Mouse (Mus musculus) hindbrain, embryonic 13.5 days (tissue): ENCODE measurements around the gene Zbtb3. TPM values are rescaled to one million over a fixed set of nuclear protein-coding genes. Genes with fewer than 3 reads are reported as not detected.

Source experiments
- ATAC-seq: fragments of 200-750 bp; cut with Nextera tagmentation; 2 replicates; pipeline ENCODE4 v1.8.0; 2017; ENCODE audit warnings: moderate TSS enrichment; ENCODE audit not compliant: low FRiP score
- H3K27ac ChIP-seq: fragments of 300-500 bp; sonication (generic); 2 replicates; pipeline ENCODE4 v1.5.1; 2015; ENCODE audit warnings: inconsistent platforms, mild to moderate bottlenecking, moderate library complexity
- H3K27me3 ChIP-seq: fragments of 300-500 bp; sonication (generic); 2 replicates; pipeline ENCODE4 v1.6.1; 2015; ENCODE audit warnings: mild to moderate bottlenecking, inconsistent platforms
- H3K36me3 ChIP-seq: fragments of 300-500 bp; sonication (generic); 2 replicates; pipeline ENCODE4 v1.6.1; 2015; ENCODE audit warnings: mild to moderate bottlenecking, inconsistent platforms
- H3K4me1 ChIP-seq: fragments of 300-500 bp; sonication (generic); replicated peaks from 2 replicates; pipeline ENCODE4 v1.6.1; 2015; ENCODE audit warnings: inconsistent platforms
- H3K4me2 ChIP-seq: fragments of 300-500 bp; sonication (generic); 2 replicates; pipeline ENCODE4 v1.6.1; 2015; ENCODE audit warnings: inconsistent platforms, mild to moderate bottlenecking, moderate library complexity
- H3K4me3 ChIP-seq: fragments of 300-500 bp; sonication (generic); 2 replicates; pipeline ENCODE4 v1.5.1; 2015; ENCODE audit warnings: mild to moderate bottlenecking, inconsistent platforms
- H3K9ac ChIP-seq: fragments of 300-500 bp; sonication (generic); 2 replicates; pipeline ENCODE4 v1.6.1; 2015; ENCODE audit warnings: mild to moderate bottlenecking, inconsistent platforms
- H3K9me3 ChIP-seq: fragments of 300-500 bp; sonication (generic); 2 replicates; pipeline ENCODE4 v1.6.1; 2016; ENCODE audit warnings: inconsistent platforms
- WGBS: fragments of 180-500 bp; shearing (Covaris S2); methylation state at CpG from one replicate; pipeline ENCODE4 v1.1.7; 2015; 5-methylcytosine and 5-hydroxymethylcytosine counted together
- polyA plus RNA-seq: library from polyadenylated mRNA; unstranded; fragments of >200 nt; fragmentation: Nextera tagmentation; extraction: Ambion mirVana; gene quantifications from 2 replicates; pipeline ENCODE4 v1.2.1, GENCODE M21; 2015

The Zbtb3 gene
- polyA plus RNA-seq, 1 experiment from 2014 or later, result 8.0 TPM

DNA sequence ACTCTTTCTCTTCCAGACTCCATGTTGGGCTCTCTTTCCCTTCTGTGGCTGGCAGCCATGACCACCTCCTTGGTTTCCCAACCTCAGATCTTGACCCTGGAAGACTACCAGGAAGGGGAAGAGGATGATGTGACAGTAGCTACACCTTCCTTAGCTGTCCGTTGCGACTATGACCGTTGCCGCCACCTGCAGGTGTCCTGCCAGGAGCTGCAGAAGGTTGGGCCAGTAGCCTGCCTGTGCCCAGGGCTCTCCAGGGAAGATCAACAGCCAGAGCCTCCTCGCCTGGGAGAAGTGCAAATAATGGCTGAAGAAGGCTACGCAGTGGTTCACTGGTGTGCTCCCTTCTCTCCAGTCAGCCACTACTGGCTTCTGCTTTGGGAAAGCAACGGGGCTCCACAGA is 49.3 kb downstream of the Zbtb3 start:
- peaks cover 28% of the 10 kb centered on the region for H3K36me3 ChIP-seq
- H3K4me2 ChIP-seq, result no peak overlapping the region
- ATAC-seq, result no peak
- no peaks in the 10 kb centered on the region for H3K9me3 ChIP-seq
- no peak overlapping the region for H3K4me3 ChIP-seq
- H3K27ac ChIP-seq, result no peak overlapping the region
- H3K9ac ChIP-seq, result peak overlapping the region; percentile 19; the same call in 1 of the 2 replicates
- 58% methylated on average over 7 of the region's 7 CpGs for WGBS
- H3K4me1 ChIP-seq, result peaks cover 5% of the 10 kb centered on the region; the same call in 1 of the 2 replicates
- no peaks in the 10 kb centered on the region for H3K27me3 ChIP-seq

- Histone ChIP-seq H3K4me2 (no peak overlapping the region), H3K27ac (no peak overlapping the region), H3K4me3 (no peak overlapping the region), H3K27me3 (no peaks in the 10 kb centered on the region), H3K9me3 (no peaks in the 10 kb centered on the region), H3K4me1 (peaks cover 5% of the 10 kb centered on the region; the same call in 1 of the 2 replicates), H3K9ac (peak overlapping the region; percentile 19; the same call in 1 of the 2 replicates), H3K36me3 (peaks cover 20% of the 10 kb centered on the region)
- ATAC-seq, result no peak
- WGBS, result 62% methylated on average over 10 of the region's 10 CpGs
Measured at GRCm38 (mm10) chr19:8852236-8852928, 50.0 kb downstream of the Zbtb3 start.

- Histone ChIP-seq H3K27ac (no peak overlapping the region), H3K4me2 (no peak overlapping the region), H3K9ac (no peak overlapping the region), H3K4me3 (no peak overlapping the region), H3K4me1 (peaks cover 5% of the 10 kb centered on the region; the same call in 1 of the 2 replicates), H3K27me3 (no peaks in the 10 kb centered on the region), H3K9me3 (no peaks in the 10 kb centered on the region), H3K36me3 (peaks cover 13% of the 10 kb centered on the region)
- WGBS, result 86% methylated on average over 3 of the region's 3 CpGs
- no peak for ATAC-seq
Measured at GRCm38 (mm10) chr19:8853117-8853516, 50.8 kb downstream of the Zbtb3 start.

Other genes with a start within 250 kb of the Zbtb3 start
- 4.4 and 4.8 TPM in 2 replicates for gene Slc22a8, start 211.3 kb upstream of the Zbtb3 start, polyA plus RNA-seq
- 8.3 and 9.8 TPM in 2 replicates for gene Slc22a6, start 184.5 kb upstream of the Zbtb3 start, polyA plus RNA-seq
- 0.51 and 0.71 TPM in 2 replicates for gene Chrm1, start 138.8 kb upstream of the Zbtb3 start, polyA plus RNA-seq
- gene Slc3a2, start 79.2 kb upstream of the Zbtb3 start, polyA plus RNA-seq, result 153 and 163 TPM in 2 replicates
- gene Wdr74, start 66.7 kb upstream of the Zbtb3 start, polyA plus RNA-seq, result 82.6 and 89.9 TPM in 2 replicates
- gene 1700092M07Rik, start 61.8 kb upstream of the Zbtb3 start, polyA plus RNA-seq, result 1.9 and 3.0 TPM in 2 replicates
- 120 and 128 TPM in 2 replicates for gene Stx5a, start 61.1 kb upstream of the Zbtb3 start, polyA plus RNA-seq
- 168 and 170 TPM in 2 replicates for gene Nxf1, start 45.5 kb upstream of the Zbtb3 start, polyA plus RNA-seq
- 257 and 258 TPM in 2 replicates for gene Tmem223, start 31.6 kb upstream of the Zbtb3 start, polyA plus RNA-seq
- 38.1 and 38.6 TPM in 2 replicates for gene Tmem179b, start 28.1 kb upstream of the Zbtb3 start, polyA plus RNA-seq
- gene Taf6l, start 16.1 kb upstream of the Zbtb3 start, polyA plus RNA-seq, result 27.1 and 30.1 TPM in 2 replicates
- 153 and 163 TPM in 2 replicates for gene Polr2g, start 4.0 kb upstream of the Zbtb3 start, polyA plus RNA-seq
- gene Ttc9c, start 16.8 kb downstream of the Zbtb3 start, polyA plus RNA-seq, result 60.4 and 61.4 TPM in 2 replicates
- 5.8 and 6.3 TPM in 2 replicates for gene Hnrnpul2, start 17.5 kb downstream of the Zbtb3 start, polyA plus RNA-seq
- not detected in 2 replicates for gene AC129217.1, start 27.2 kb downstream of the Zbtb3 start, polyA plus RNA-seq
- gene Bscl2, start 34.9 kb downstream of the Zbtb3 start, polyA plus RNA-seq, result 82.9 and 84.0 TPM in 2 replicates
- 346 and 374 TPM in 2 replicates for gene Gng3, start 36.6 kb downstream of the Zbtb3 start, polyA plus RNA-seq
- gene Lrrn4cl, start 48.2 kb downstream of the Zbtb3 start, polyA plus RNA-seq, result 1.0 and 1.3 TPM in 2 replicates
- gene Ubxn1, start 68.9 kb downstream of the Zbtb3 start, polyA plus RNA-seq, result 162 TPM in 2 replicates
- 71.0 and 72.3 TPM in 2 replicates for gene Uqcc3, start 78.4 kb downstream of the Zbtb3 start, polyA plus RNA-seq
- gene Lbhd1, start 81.2 kb downstream of the Zbtb3 start, polyA plus RNA-seq, result 45.3 and 57.7 TPM in 2 replicates
- gene Gm49403, start 81.4 kb downstream of the Zbtb3 start, polyA plus RNA-seq, result not detected in 2 replicates
- 56.5 and 61.6 TPM in 2 replicates for gene 1810009A15Rik, start 86.3 kb downstream of the Zbtb3 start, polyA plus RNA-seq
- not detected in 2 replicates for gene Gm49416, start 86.4 kb downstream of the Zbtb3 start, polyA plus RNA-seq
- gene Ints5, start 90.5 kb downstream of the Zbtb3 start, polyA plus RNA-seq, result 34.3 and 34.6 TPM in 2 replicates
- 91.7 and 95.9 TPM in 2 replicates for gene Ganab, start 95.5 kb downstream of the Zbtb3 start, polyA plus RNA-seq
- gene B3gat3, start 117.8 kb downstream of the Zbtb3 start, polyA plus RNA-seq, result 89.7 and 91.8 TPM in 2 replicates
- 1.6 and 1.8 TPM in 2 replicates for gene Rom1, start 126.8 kb downstream of the Zbtb3 start, polyA plus RNA-seq
- gene Eml3, start 127.0 kb downstream of the Zbtb3 start, polyA plus RNA-seq, result 9.4 and 11.3 TPM in 2 replicates
- gene Mta2, start 139.3 kb downstream of the Zbtb3 start, polyA plus RNA-seq, result 133 and 137 TPM in 2 replicates
- gene Tut1, start 151.3 kb downstream of the Zbtb3 start, polyA plus RNA-seq, result 29.4 and 31.1 TPM in 2 replicates
- 344 and 348 TPM in 2 replicates for gene Eef1g, start 164.5 kb downstream of the Zbtb3 start, polyA plus RNA-seq
- gene Ahnak, start 186.7 kb downstream of the Zbtb3 start, polyA plus RNA-seq, result 5.7 and 6.4 TPM in 2 replicates